Mouse (Mus musculus): ENCODE measurements at regions not wholly inside any gene's neighbourhood (a gene's known extent, or its start where the extent isn't known, plus 50 kb on each side); places are given as distances from the start of the nearest gene placed in this dataset.
A peak's percentile ranks its signal among the peaks of the same experiment; 100 is the strongest.

DNA sequence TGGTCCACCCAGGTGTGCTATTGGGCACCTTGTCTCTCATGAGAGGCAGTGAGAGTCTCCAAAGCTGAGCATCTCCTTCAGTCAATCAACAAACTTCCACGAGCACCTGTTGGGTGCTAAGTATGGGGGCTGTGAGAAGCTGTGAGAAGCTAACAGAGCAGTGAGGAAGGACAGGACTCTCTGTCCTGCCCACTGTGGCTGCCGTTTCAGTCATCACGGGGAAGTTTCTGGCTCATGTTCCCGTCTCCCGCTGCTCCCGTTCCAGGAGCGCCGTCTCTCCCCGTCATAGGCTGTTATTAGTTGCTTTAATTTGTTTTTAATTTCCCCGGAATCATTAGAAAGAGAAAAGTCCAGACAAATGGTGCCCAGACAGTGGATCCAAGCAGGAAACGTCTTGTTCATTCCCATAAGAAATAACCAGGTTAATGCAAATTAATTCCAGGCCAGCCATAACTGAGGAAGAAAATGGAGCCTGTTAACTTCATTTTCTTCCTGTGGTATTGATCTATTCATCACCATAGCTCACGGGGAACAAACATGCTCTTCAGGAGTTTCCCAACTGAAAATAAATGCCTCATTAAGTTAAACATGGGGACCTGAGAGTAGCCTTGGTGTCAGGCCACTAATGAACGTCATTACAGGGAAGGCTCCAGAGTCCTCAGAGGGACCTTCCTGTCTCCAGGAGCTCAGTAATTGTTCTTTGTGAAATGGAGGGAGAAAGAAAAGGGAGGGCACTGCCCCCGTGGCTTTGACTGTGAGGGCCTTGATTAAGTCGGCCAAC, 70.3 kb downstream of the Matn1 start:
- Histone ChIP-seq H3K9ac (replicated peaks) (no peak overlapping the region), H3K4me2 (replicated peaks) (no peak overlapping the region), H3K27ac (replicated peaks) (peak overlapping the region; percentile 25; the same call in 1 of the 2 replicates), H3K36me3 (no peaks in the 10 kb centered on the region), H3K9me3 (no peaks in the 10 kb centered on the region), H3K27me3 (no peaks in the 10 kb centered on the region), H3K4me3 (no peak overlapping the region), H3K4me1 (peaks cover 16% of the 10 kb centered on the region)
- 8% methylated on average over 15 of the region's 15 CpGs for WGBS
- ATAC-seq (replicated peaks): peak; percentile 71

DNA sequence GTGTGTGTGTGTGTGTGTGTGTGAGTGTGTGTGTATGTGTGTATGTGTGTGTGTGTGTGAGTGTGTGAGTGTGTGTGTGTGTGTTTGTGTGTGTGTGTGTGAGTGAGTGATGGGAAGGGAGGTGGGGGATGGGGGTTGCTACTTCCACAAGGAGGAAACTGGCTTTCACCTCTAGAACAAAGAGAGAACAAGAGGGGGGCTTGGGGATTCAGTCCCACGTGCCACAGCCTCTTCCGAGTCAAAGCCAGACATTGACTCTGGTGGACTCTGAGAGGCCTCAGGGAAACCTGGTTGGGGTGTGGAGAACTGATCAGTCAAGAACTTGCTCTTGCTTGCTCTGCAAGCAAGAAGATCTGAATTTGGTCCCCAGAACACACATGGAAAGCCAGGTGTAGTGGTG, 71.0 kb downstream of the Matn1 start:
- no peaks in the 10 kb centered on the region for H3K27me3 ChIP-seq
- no peaks in the 10 kb centered on the region for H3K36me3 ChIP-seq
- ATAC-seq (replicated peaks): no peak
- WGBS: 8% methylated on average over 2 of the region's 2 CpGs
- no peaks in the 10 kb centered on the region for H3K9me3 ChIP-seq
- H3K4me3 ChIP-seq: no peak overlapping the region
- peaks cover 16% of the 10 kb centered on the region for H3K4me1 ChIP-seq
- H3K9ac ChIP-seq (replicated peaks): no peak overlapping the region
- no peak overlapping the region for H3K4me2 ChIP-seq (replicated peaks)
- 0 out of 2 replicates have a peak overlapping the region, but pooled peaks have one; percentile 21 for H3K27ac ChIP-seq (replicated peaks)

DNA sequence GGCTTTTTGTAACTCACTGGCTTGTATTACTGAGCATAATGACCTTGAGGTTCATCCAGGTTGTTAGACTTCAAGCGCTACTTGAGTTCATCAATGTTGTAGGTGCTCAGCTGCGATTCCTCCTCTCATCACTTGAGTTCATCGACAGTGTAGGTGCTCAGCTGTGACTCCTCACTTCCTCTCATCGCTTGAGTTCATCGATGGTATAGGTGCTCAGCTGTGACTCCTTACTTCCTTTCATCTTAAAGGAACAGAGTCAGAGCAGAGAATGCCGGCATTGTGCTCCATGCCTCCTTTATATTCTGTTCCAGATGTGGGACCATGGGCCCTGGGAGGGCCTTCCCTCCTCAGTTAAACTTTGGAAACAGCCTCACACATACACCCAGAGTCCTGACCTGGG, 79.4 kb downstream of the Matn1 start:
- WGBS: 65% methylated on average over 6 of the region's 6 CpGs
- H3K4me1 ChIP-seq: no peaks in the 10 kb centered on the region
- no peak overlapping the region for H3K27ac ChIP-seq (replicated peaks)
- no peak overlapping the region for H3K9ac ChIP-seq (replicated peaks)
- H3K4me2 ChIP-seq (replicated peaks): no peak overlapping the region
- no peak for ATAC-seq (replicated peaks)
- H3K27me3 ChIP-seq: no peaks in the 10 kb centered on the region
- no peak overlapping the region for H3K4me3 ChIP-seq
- no peaks in the 10 kb centered on the region for H3K9me3 ChIP-seq
- no peaks in the 10 kb centered on the region for H3K36me3 ChIP-seq

DNA sequence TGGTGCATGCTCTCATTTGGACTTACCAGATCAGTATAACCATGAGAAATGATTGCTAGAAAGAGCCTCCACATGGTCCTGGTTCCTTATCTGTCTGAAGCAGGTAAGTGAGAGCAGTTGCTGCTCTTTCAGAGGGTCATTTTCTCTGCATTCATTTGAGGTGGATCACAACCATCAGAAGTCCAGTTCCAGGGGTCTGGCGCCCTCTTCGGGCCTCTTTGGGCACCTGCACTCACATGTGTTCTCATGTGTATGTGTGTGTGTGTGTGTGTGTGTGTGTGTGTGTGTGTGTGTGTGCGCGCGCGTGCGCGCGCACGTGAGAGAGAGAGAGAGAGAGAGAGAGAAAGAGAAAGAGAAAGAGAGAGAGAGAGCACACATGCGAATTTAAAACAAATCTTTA, 92.1 kb downstream of the Matn1 start:
- ATAC-seq (replicated peaks): no peak
- 92% methylated on average over 11 of the region's 11 CpGs for WGBS
- H3K36me3 ChIP-seq: no peaks in the 10 kb centered on the region

DNA sequence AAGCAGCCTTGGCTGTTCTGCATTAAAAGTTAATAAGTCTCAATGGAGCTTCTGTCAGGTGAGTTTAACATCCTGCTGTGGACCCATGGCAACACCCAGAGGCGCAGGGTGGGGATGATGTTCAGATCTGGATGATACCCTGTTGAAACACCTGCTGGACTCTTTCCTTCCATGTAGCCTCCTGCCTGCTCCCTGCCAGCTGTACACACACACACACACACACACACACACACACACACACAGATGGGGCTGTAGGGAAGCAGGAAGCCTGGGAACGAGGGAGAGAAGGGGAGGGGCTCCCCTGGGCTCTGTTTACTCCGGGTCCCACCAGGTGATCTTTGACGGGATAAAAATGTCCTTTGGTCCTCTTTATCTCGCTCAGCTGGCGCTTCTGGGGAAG, 93.0 kb downstream of the Matn1 start:
- H3K4me2 ChIP-seq (replicated peaks): no peak overlapping the region
- 21% methylated on average over 6 of the region's 6 CpGs for WGBS

More for the DNA sequence above, 92.1 kb downstream of the Matn1 start:
- peaks cover 6% of the 10 kb centered on the region for H3K4me1 ChIP-seq
- no peak overlapping the region for H3K9ac ChIP-seq (replicated peaks)
- H3K27me3 ChIP-seq: no peaks in the 10 kb centered on the region
- no peaks in the 10 kb centered on the region for H3K9me3 ChIP-seq
- no peak overlapping the region for H3K4me2 ChIP-seq (replicated peaks)
- no peak overlapping the region for H3K27ac ChIP-seq (replicated peaks)
- no peak overlapping the region for H3K4me3 ChIP-seq

DNA sequence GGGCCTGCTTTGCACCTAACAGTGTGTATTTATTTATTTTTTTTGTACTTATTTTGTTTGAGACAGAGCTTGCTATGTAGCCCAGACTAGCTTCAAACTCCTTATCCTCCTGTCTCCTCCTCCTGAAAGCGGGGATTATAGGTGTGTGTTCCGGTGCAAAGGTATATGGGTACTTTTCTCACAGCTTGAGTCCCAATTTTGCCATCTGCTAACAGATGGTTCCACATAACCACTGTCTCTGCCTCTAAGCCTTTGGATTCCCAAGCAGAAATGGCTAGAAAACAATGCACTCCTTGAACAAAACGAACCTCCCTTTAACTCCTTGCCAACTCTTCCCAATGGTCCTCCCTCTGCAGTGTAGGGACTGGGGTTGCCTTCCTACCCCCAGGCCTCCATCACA, 95.5 kb downstream of the Matn1 start:
- no peaks in the 10 kb centered on the region for H3K9me3 ChIP-seq
- no peaks in the 10 kb centered on the region for H3K36me3 ChIP-seq
- peaks cover 6% of the 10 kb centered on the region for H3K4me1 ChIP-seq
- H3K27me3 ChIP-seq: no peaks in the 10 kb centered on the region
- H3K4me2 ChIP-seq (replicated peaks): no peak overlapping the region
- 58% methylated on average over 3 of the region's 3 CpGs for WGBS
- no peak for ATAC-seq (replicated peaks)
- H3K27ac ChIP-seq (replicated peaks): no peak overlapping the region
- no peak overlapping the region for H3K9ac ChIP-seq (replicated peaks)
- no peak overlapping the region for H3K4me3 ChIP-seq

More for the DNA sequence above, 93.0 kb downstream of the Matn1 start:
- no peak overlapping the region for H3K9ac ChIP-seq (replicated peaks)
- peaks cover 6% of the 10 kb centered on the region for H3K4me1 ChIP-seq
- H3K4me3 ChIP-seq: no peak overlapping the region
- ATAC-seq (replicated peaks): no peak
- H3K9me3 ChIP-seq: no peaks in the 10 kb centered on the region
- no peak overlapping the region for H3K27ac ChIP-seq (replicated peaks)
- H3K36me3 ChIP-seq: no peaks in the 10 kb centered on the region
- no peaks in the 10 kb centered on the region for H3K27me3 ChIP-seq

DNA sequence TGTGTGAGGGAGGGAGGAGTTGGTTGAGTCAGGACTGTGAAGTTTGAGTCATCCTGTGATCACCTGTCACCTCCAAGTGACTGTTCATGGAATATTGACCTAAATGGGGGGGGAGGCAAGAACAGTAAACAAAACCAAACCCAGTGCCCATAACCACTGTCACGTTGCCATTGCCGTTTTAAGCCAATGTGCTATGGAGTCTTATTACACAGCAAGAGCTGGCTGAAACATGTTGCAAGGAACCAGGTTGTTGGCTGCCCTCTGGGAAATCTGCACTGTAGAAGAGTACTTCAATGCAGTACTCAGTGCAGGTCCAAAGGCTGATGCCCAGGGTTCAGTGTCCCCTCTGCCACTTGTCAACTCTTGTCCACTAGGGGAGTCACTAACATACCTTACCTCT, 97.0 kb downstream of the Matn1 start:
- 83% methylated on average over 2 of the region's 2 CpGs for WGBS
- Histone ChIP-seq H3K4me3 (no peak overlapping the region), H3K9me3 (no peaks in the 10 kb centered on the region), H3K36me3 (no peaks in the 10 kb centered on the region), H3K27ac (replicated peaks) (no peak overlapping the region), H3K4me1 (peaks cover 7% of the 10 kb centered on the region), H3K4me2 (replicated peaks) (no peak overlapping the region), H3K9ac (replicated peaks) (no peak overlapping the region), H3K27me3 (no peaks in the 10 kb centered on the region)
- no peak for ATAC-seq (replicated peaks)

DNA sequence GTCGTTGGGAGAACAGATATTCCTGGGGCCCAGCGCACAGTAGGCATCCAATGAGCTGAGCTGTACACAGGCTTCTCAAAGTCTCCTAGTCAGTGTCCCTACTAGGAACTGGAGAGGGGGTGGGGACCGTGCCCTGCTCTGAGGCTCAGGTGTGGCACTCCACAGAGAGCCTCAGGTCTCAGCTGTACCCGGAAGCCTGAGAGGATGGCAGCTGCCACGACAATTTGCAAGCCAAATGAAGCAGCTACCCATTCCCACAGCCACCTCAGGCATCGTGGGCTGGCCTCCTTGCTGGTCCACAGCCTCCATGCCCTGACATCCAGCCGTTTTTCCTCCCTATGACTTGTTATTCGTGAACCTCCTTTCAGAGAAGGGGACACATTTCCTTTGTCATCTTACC, 101.9 kb downstream of the Matn1 start:
- H3K4me3 ChIP-seq: no peak overlapping the region
- no peak overlapping the region for H3K27ac ChIP-seq (replicated peaks)
- no peak overlapping the region for H3K9ac ChIP-seq (replicated peaks)
- no peaks in the 10 kb centered on the region for H3K27me3 ChIP-seq
- H3K4me2 ChIP-seq (replicated peaks): no peak overlapping the region
- WGBS: 42% methylated on average over 8 of the region's 8 CpGs
- no peaks in the 10 kb centered on the region for H3K36me3 ChIP-seq
- ATAC-seq (replicated peaks): no peak
- H3K4me1 ChIP-seq: peaks cover 28% of the 10 kb centered on the region
- no peaks in the 10 kb centered on the region for H3K9me3 ChIP-seq

DNA sequence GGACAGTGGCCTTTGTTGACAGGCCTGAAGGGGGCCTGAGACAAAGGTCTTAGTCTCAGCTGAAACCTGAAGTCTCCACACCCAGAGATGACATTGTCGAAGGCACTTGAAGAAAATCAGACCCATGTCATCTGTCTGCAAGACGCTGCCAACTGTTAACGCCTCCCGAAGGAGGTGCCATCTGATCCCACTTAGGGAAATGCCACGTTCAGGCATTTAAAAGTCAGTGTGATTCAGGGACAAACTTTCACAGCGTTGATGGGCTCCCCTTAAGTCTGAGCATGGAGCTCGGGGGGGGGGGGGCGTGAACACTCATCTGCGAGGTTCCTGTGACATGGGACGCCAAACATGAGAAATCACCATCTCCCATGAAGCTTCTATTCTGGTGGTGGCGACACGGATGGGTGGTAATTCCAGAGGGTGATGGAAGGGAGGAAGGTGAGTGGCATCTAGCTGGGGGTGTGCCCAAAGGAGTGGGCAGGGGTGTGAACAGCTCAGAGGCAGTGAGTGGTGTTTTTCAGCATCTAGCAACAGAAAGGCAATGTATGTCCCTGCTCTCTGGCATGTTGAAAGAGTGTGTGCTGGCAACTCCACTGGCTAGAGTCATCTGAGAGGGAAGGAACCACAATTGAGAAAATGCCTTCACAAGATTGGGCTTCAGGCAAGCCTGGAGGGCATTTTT, 102.9 kb downstream of the Matn1 start:
- Histone ChIP-seq H3K9ac (replicated peaks) (no peak overlapping the region), H3K4me2 (replicated peaks) (no peak overlapping the region), H3K4me3 (no peak overlapping the region), H3K27me3 (no peaks in the 10 kb centered on the region), H3K9me3 (no peaks in the 10 kb centered on the region), H3K4me1 (peaks cover 29% of the 10 kb centered on the region), H3K36me3 (no peaks in the 10 kb centered on the region), H3K27ac (replicated peaks) (0 out of 2 replicates have a peak overlapping the region, but pooled peaks have one; percentile 38)
- ATAC-seq (replicated peaks): peak; percentile 29; the same call in 1 of the 2 replicates
- WGBS: 61% methylated on average over 12 of the region's 12 CpGs

DNA sequence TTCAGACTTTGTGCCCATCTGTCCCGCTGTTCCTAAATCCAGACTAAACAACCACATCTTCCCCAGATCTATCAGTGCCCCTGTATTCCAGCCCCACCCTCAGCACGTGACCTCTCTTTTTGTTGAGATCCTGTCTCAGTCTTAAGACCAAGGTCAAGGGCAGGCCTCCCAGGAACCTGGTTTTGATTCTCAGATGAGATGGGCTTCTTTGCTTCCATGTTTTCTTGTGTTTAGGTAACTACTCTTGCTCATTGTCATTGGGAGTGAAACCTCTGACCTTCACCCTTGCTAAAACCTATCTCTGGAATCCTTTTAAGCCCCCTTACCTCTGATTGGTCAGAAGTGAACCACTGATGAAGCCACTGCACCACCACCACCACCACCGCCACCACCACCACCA, 112.1 kb downstream of the Matn1 start:
- no peak overlapping the region for H3K9ac ChIP-seq (replicated peaks)
- no peaks in the 10 kb centered on the region for H3K27me3 ChIP-seq
- H3K9me3 ChIP-seq: peaks cover 8% of the 10 kb centered on the region; the same call in 1 of the 2 replicates
- no peak overlapping the region for H3K27ac ChIP-seq (replicated peaks)
- peaks cover 11% of the 10 kb centered on the region for H3K4me1 ChIP-seq
- no peak for ATAC-seq (replicated peaks)
- H3K4me2 ChIP-seq (replicated peaks): no peak overlapping the region
- H3K36me3 ChIP-seq: no peaks in the 10 kb centered on the region
- WGBS: 85% methylated on average over 3 of the region's 3 CpGs
- H3K4me3 ChIP-seq: no peak overlapping the region

DNA sequence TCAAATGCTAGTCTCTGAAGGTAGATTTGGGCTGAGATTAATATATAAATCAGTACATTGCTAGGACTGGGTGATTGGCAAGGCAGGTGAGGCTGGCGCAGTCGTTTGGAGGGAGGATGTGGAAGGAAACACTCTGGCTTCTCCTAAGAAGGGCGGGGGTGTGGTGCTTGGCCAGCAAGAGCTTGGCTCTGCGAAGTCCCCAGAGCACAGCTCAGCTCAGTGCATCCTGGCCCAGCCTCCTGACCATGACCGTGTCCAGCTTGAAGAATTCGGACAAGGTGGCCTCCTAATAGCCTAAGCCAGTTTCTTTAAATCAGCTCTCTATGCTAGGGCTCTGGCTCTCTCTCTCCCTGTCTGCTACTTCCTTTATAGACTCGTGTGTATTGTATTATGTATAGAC, 115.4 kb downstream of the Matn1 start:
- Histone ChIP-seq H3K4me1 (peaks cover 11% of the 10 kb centered on the region), H3K4me2 (replicated peaks) (no peak overlapping the region), H3K27ac (replicated peaks) (no peak overlapping the region), H3K36me3 (no peaks in the 10 kb centered on the region), H3K9ac (replicated peaks) (no peak overlapping the region), H3K4me3 (no peak overlapping the region), H3K9me3 (no peaks in the 10 kb centered on the region), H3K27me3 (no peaks in the 10 kb centered on the region)
- WGBS: 70% methylated on average over 7 of the region's 7 CpGs
- no peak for ATAC-seq (replicated peaks)

DNA sequence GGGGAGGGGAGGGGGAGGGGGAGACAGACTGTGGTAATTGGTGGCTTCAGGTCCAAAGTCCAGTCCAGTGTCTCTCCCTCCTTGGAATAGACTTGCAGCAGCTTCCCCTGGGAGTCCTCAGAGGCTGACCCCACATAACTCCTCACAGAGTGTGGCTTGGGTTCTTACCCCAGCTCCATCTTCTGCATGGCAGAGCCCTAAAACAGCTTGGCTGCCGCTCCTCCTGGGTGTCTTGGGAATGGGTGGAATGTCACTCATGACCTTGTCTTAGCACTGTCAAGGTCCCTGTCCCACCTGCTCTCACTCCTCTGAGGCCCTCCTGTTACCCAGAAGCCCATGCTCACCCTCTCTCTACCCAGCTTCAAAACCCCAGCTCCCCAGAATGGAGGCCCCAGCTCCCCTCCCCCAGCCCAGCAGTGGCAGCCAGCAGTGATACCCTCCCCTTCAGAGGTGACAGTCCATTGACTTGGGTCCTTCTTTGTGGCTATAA, 116.1 kb downstream of the Matn1 start:
- Histone ChIP-seq H3K36me3 (no peaks in the 10 kb centered on the region), H3K27me3 (no peaks in the 10 kb centered on the region), H3K9ac (replicated peaks) (no peak overlapping the region), H3K9me3 (no peaks in the 10 kb centered on the region), H3K4me2 (replicated peaks) (no peak overlapping the region), H3K4me3 (no peak overlapping the region), H3K27ac (replicated peaks) (no peak overlapping the region), H3K4me1 (peaks cover 11% of the 10 kb centered on the region)
- 25% methylated on average over 1 of the region's 1 CpGs for WGBS
- no peak for ATAC-seq (replicated peaks)
